Mouse (Mus musculus) erythroblast, embryonic 14.5 days (primary cell): ENCODE measurements around the gene Rbfox1.

Experiments
- GATA1 ChIP-seq: IDR thresholded peaks from 2 replicates; pipeline ENCODE4 v1.6.1; 2012; ENCODE audit warnings: low read length, inconsistent platforms, mixed read lengths
- TAL1 ChIP-seq: IDR thresholded peaks from 3 replicates; pipeline ENCODE4 v1.6.1; 2012; ENCODE audit warnings: low read length, inconsistent platforms, mixed read lengths

- TF ChIP-seq GATA1: no peak
- no peak for TF ChIP-seq TAL1
Measured at GRCm38 (mm10) chr16:6427292-6428281, 542.4 kb downstream of the Rbfox1 start.
